Mouse (Mus musculus): Measurements from ENCODE around the gene Gm26620.

DNA sequence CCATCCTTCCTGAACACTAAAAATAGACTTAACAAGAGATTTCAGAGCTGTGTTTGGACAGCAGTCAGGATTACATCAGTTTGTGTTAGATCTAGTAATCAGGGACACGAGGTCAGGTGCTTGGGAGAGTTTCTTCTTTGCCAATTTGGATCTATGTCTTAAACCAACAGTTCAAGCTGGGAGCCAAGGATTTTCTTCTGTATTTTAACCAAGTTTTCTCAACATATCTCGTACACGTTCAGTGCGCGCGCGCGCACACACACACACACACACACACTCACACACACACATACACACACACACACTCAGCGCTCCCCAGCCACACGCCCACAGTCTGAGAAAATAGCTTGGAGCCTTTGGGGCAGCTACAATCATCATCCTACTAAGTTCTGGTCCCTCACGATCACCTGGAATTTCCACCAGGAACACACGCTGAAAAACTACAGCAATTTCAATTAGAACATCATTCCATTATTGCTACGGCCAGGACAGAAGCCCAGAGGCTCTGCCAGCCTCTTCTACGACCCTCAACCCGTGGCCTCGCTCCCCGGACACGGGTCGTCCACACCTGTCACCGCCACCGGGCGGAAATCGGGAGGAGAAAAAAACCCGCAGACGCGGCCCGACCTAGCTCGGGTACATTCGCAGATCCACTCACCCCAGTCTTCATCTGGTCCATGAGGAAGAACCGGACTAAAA lies 17.7 kb upstream of the Gm26620 start:
- no peak for TF ChIP-seq CTCF (IDR thresholded peaks at IDR 0.05; ENCODE audit: low read depth)
- TF ChIP-seq EP300 (IDR thresholded peaks at IDR 0.05; ENCODE audit: low read depth), result no peak
